Mouse (Mus musculus) kidney, postnatal 0 days (tissue): Measurements from ENCODE around the gene Farp1. TPM values are rescaled to one million over a fixed set of nuclear protein-coding genes. Genes with fewer than 3 reads are reported as not detected.
A peak's percentile ranks its signal among the peaks of the same experiment; 100 is the strongest.

ENCODE experiments used
- ATAC-seq: fragments of 200-750 bp; cut with Nextera tagmentation; replicated peaks from 2 replicates; pipeline ENCODE4 v1.8.0; 2017; ENCODE audit warnings: low read depth, moderate number of reproducible peaks, moderate TSS enrichment, moderate library complexity; ENCODE audit not compliant: low FRiP score
- DNase-seq: peaks from one replicate; pipeline ENCODE4 v3.0.0-alpha.2; 2016; ENCODE audit warnings: low spot score
- H3K27ac ChIP-seq: fragments of 300-500 bp; sonication (generic); 2 replicates; pipeline ENCODE4 v1.5.1; 2014; ENCODE audit warnings: mild to moderate bottlenecking
- H3K27me3 ChIP-seq: fragments of 300-500 bp; sonication (generic); 2 replicates; pipeline ENCODE4 v1.6.1; 2014; ENCODE audit warnings: low read length, mixed read lengths; ENCODE audit not compliant: insufficient read depth
- H3K36me3 ChIP-seq: fragments of 300-500 bp; sonication (generic); 2 replicates; pipeline ENCODE4 v1.6.1; 2014; ENCODE audit warnings: low read length, mixed read lengths; ENCODE audit not compliant: insufficient read depth
- H3K4me1 ChIP-seq: fragments of 300-500 bp; sonication (generic); replicated peaks from 2 replicates; pipeline ENCODE4 v1.6.1; 2014; ENCODE audit warnings: antibody characterized with exemption, low read length, mixed read lengths; ENCODE audit not compliant: insufficient read depth
- H3K4me2 ChIP-seq: fragments of 300-500 bp; sonication (generic); 2 replicates; pipeline ENCODE4 v1.6.1; 2014; ENCODE audit warnings: mild to moderate bottlenecking, low read length, moderate library complexity, mixed read lengths
- H3K4me3 ChIP-seq: fragments of 300-500 bp; sonication (generic); replicated peaks from 2 replicates; pipeline ENCODE4 v1.5.1; 2014; ENCODE audit warnings: low read depth, low read length
- H3K9ac ChIP-seq: fragments of 300-500 bp; sonication (generic); 2 replicates; pipeline ENCODE4 v1.6.1; 2014; ENCODE audit warnings: low read depth, low read length
- H3K9me3 ChIP-seq: fragments of 300-500 bp; sonication (generic); replicated peaks from 2 replicates; pipeline ENCODE4 v1.6.1; 2016; ENCODE audit warnings: low read length, inconsistent platforms, mixed read lengths
- CTCF ChIP-seq: IDR thresholded peaks from 2 replicates; pipeline ENCODE4 v1.5.1; 2016; ENCODE audit warnings: antibody characterized with exemption, low read depth, mild to moderate bottlenecking, moderate library complexity
- WGBS: fragments of 180-500 bp; shearing (Covaris S2); extraction: QIAGEN DNeasy Blood & Tissue Kit; methylation state at CpG from one replicate; pipeline ENCODE4 v1.1.7; 2014; 5-methylcytosine and 5-hydroxymethylcytosine counted together
- polyA plus RNA-seq: library from polyadenylated mRNA; unstranded; fragments of >200 nt; fragmentation: Nextera tagmentation; extraction: Ambion mirVana; gene quantifications from 2 replicates; pipeline ENCODE4 v1.2.1, GENCODE M21; 2015

Farp1 gene
- polyA plus RNA-seq, 1 experiment from 2014 or later = 23.4 TPM

DNA sequence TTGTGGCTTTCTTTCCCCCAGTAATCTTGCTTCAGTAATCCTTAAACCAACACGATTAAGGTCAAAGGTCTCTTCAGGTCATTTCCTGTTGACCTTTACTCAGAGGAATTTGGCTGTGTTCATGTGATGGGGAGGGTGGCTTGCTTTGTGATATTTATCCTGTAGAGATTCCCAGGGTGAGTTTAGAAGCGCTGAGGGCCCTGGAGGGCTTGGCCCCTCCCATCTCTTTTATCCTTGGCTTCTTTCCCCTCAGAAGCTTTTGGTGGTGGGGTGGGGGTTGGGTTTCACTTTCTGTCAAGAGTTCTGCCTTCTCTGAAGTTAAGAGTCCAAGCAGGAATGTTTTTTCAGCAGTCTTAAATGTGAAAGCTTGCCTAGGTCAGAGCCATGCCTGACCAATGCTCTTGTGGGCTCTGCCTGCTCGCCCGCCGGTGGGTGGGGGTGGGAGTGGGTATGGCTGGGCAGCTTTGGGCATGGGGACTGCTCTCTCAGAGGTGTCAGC lies 18.1 kb downstream of the Farp1 start:
- peak; percentile 72 for ATAC-seq
- Histone ChIP-seq H3K4me2 (peak overlapping the region; percentile 23), H3K4me3 (no peak overlapping the region), H3K4me1 (peaks cover 45% of the 10 kb centered on the region), H3K9ac (no peak overlapping the region), H3K9me3 (no peaks in the 10 kb centered on the region), H3K27me3 (no peaks in the 10 kb centered on the region), H3K27ac (peak overlapping the region; percentile 76), H3K36me3 (no peaks in the 10 kb centered on the region)
- no peak for TF ChIP-seq CTCF
- DNase-seq = peak; percentile 91
- 8% methylated on average over 5 of the region's 5 CpGs for whole genome bisulfite sequencing

DNA sequence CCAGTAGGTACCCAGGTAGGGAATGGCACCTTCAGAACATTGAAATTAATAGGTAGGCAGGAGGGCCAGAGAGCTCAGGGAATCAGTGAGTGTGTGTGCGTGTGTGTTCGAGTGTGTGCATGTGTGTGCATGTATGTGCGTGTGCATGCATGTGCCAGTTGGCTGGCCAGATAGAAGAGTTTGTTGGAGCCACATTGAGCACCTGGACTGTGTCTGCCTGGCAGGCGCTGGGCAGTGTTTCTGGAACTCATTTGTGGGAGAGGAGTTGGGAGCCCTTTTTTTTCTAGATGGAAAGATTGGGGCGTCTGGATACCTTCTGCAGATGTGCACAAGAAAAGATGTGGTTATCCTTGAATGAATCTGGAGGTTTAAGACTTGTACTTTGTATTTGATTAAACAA lies 19.1 kb downstream of the Farp1 start:
- no peak overlapping the region for H3K9ac ChIP-seq
- peaks cover 52% of the 10 kb centered on the region for H3K4me1 ChIP-seq
- H3K4me3 ChIP-seq = no peak overlapping the region
- no peaks in the 10 kb centered on the region for H3K36me3 ChIP-seq
- H3K27ac ChIP-seq = peak overlapping the region; percentile 76; the same call in 1 of the 2 replicates
- no peaks in the 10 kb centered on the region for H3K27me3 ChIP-seq
- ATAC-seq (no peak), DNase-seq (no peak)
- H3K4me2 ChIP-seq = no peak overlapping the region
- WGBS = 60% methylated on average over 5 of the region's 5 CpGs
- no peak for TF ChIP-seq CTCF
- no peaks in the 10 kb centered on the region for H3K9me3 ChIP-seq

DNA sequence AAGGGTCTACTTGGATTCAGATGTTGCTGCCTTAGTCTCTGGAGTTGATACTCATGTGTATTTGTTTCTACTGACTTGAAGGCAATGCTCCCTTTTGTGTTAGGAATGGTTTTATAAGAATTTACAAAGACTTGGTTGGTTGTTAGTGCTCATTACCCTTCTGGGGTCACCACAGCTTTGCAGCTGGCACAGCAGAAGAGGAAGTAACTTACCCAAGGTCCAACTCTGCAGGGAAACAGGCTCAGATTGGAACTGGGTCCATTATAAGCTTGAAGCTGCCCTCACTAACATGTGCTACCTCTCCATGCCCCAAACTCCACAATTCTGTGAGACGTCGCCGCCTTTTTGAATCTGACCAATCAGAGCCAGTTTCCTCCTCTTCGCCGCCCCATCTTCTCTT lies 22.8 kb downstream of the Farp1 start:
- H3K4me1 ChIP-seq = peaks cover 70% of the 10 kb centered on the region
- H3K9me3 ChIP-seq = no peaks in the 10 kb centered on the region
- DNase-seq = no peak
- H3K27ac ChIP-seq = no peak overlapping the region
- ATAC-seq = no peak
- no peak overlapping the region for H3K4me3 ChIP-seq
- whole genome bisulfite sequencing = over 99% methylated on average over 5 of the region's 5 CpGs
- no peaks in the 10 kb centered on the region for H3K36me3 ChIP-seq
- H3K27me3 ChIP-seq = no peaks in the 10 kb centered on the region
- H3K9ac ChIP-seq = no peak overlapping the region
- H3K4me2 ChIP-seq = no peak overlapping the region
- TF ChIP-seq CTCF = no peak

DNA sequence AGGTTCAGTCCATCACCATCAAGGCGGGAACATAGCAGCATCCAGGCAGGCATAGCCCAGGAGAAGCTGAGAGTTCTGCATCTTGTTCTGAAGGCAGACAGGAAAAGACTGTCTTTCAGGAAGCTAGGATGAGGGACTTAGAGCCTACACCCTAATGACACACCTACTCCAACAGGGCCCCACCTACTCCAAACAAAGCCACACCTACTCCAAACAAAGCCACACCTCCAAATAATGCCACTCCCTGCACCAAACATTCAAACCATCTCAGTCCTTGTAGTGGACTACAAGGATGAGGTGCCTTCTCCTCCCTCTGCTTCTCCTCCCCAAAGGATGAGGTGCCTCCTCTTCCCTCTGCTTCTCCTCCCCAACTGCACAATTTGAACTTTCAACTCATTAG lies 23.5 kb downstream of the Farp1 start:
- peaks cover 70% of the 10 kb centered on the region for H3K4me1 ChIP-seq
- DNase-seq = no peak
- 86% methylated on average over 1 of the region's 1 CpGs for WGBS
- no peak for TF ChIP-seq CTCF
- no peak overlapping the region for H3K4me3 ChIP-seq
- no peaks in the 10 kb centered on the region for H3K9me3 ChIP-seq
- H3K27ac ChIP-seq = no peak overlapping the region
- H3K9ac ChIP-seq = no peak overlapping the region
- no peak for ATAC-seq
- no peaks in the 10 kb centered on the region for H3K36me3 ChIP-seq
- no peak overlapping the region for H3K4me2 ChIP-seq
- H3K27me3 ChIP-seq = no peaks in the 10 kb centered on the region

DNA sequence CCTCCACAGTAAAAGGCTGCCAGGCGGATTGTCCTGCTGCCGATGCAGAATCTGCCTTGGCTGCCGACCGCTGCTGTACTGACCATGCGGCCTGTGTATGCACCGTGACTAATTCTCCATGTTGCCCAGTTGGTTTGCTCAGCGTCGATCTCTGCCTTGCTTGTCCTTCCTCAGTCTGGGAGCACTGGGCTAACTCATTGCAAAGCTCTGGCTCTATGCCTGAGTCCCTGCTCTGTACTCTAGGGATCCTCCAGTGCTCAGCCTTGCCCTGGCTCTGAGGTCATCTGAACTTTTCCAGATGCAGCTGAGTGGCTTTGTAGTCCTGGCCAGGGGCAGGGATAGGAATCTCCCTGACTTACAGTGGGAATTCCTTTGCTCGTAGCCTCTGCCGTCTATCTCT lies 24.3 kb downstream of the Farp1 start:
- DNase-seq (peak; percentile 54), ATAC-seq (peak; percentile 34; the same call in 1 of the 2 replicates)
- TF ChIP-seq CTCF = no peak
- Histone ChIP-seq H3K9ac (no peak overlapping the region), H3K4me3 (no peak overlapping the region), H3K4me2 (no peak overlapping the region), H3K27ac (peak overlapping the region; percentile 27; the same call in 1 of the 2 replicates), H3K36me3 (no peaks in the 10 kb centered on the region), H3K4me1 (peaks cover 62% of the 10 kb centered on the region), H3K27me3 (no peaks in the 10 kb centered on the region), H3K9me3 (no peaks in the 10 kb centered on the region)
- 28% methylated on average over 10 of the region's 10 CpGs for WGBS

DNA sequence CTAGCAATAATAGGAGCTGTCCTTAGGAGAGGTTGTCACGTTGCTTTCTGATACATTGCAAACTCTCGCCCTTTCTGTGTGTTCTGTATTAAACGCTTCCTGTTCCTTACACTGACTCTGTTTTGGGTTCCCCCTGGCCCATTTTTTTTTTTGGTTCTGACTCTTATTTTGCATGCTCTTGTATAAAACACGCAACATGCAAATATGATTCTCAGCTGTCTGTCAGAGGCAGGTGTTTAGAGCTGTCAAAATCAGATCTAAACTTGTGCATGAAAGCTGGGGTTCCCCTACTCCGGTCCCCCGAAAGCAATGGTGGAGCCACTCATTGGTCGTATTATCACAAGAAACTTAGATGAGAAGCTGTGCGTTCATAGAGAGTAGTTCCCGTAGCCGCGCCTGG lies 25.5 kb downstream of the Farp1 start:
- no peak overlapping the region for H3K9ac ChIP-seq
- H3K4me1 ChIP-seq = peaks cover 56% of the 10 kb centered on the region
- no peaks in the 10 kb centered on the region for H3K9me3 ChIP-seq
- WGBS = 59% methylated on average over 11 of the region's 11 CpGs
- H3K27me3 ChIP-seq = no peaks in the 10 kb centered on the region
- no peak overlapping the region for H3K4me3 ChIP-seq
- no peak overlapping the region for H3K4me2 ChIP-seq
- H3K27ac ChIP-seq = no peak overlapping the region
- ATAC-seq = no peak
- no peak for DNase-seq
- no peaks in the 10 kb centered on the region for H3K36me3 ChIP-seq
- no peak for TF ChIP-seq CTCF

DNA sequence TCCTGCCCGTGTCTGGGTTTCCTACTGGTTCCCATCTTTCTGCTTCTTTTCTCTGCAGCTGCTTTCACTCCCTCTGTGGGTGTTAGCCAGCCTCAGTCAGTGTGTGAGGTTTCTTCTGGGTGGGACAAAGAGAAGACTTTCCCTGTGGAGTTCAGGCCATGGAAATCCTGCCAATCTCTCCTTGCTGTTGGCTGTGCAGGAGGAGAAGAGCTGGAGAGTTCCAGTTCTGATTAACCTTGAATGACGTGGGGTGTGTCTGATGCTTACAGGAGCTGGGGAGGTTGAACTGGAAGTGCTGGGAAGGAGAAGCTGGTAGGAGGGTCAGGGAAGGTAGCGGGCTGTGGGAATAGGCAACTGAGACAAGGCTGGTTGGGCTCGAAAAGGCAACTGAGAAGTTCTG lies 26.7 kb downstream of the Farp1 start:
- Histone ChIP-seq H3K4me1 (peaks cover 46% of the 10 kb centered on the region), H3K4me2 (0 out of 2 replicates have a peak overlapping the region, but pooled peaks have one; percentile 5), H3K27ac (peak overlapping the region; percentile 60; the same call in 1 of the 2 replicates), H3K36me3 (0 out of 2 replicates have a peak, but pooled peaks cover 5% of the 10 kb centered on the region), H3K27me3 (no peaks in the 10 kb centered on the region), H3K9ac (no peak overlapping the region), H3K9me3 (no peaks in the 10 kb centered on the region), H3K4me3 (no peak overlapping the region)
- peak; percentile 28 for DNase-seq
- no peak for TF ChIP-seq CTCF
- WGBS = 32% methylated on average over 4 of the region's 4 CpGs
- ATAC-seq = no peak
